Mouse (Mus musculus) erythroblast, embryonic 14.5 days (primary cell): ENCODE data around the gene Fos. TPM values are rescaled to one million over a fixed set of nuclear protein-coding genes. Genes with fewer than 3 reads are reported as not detected.

ENCODE experiments used
- H3K27me3 ChIP-seq: 2 replicates; pipeline ENCODE4 v1.6.1; 2012; ENCODE audit warnings: inconsistent platforms; ENCODE audit not compliant: control insufficient read depth
- H3K36me3 ChIP-seq: 2 replicates; pipeline ENCODE4 v1.6.1; 2012; ENCODE audit warnings: mild to moderate bottlenecking, inconsistent platforms; ENCODE audit not compliant: control insufficient read depth
- H3K4me1 ChIP-seq: 2 replicates; pipeline ENCODE4 v1.6.1; 2012; ENCODE audit warnings: inconsistent platforms; ENCODE audit not compliant: control insufficient read depth
- H3K4me3 ChIP-seq: replicated peaks from 2 replicates; pipeline ENCODE3; 2012; ENCODE audit warnings: moderate library complexity, mild to moderate bottlenecking, inconsistent platforms
- H3K9me3 ChIP-seq: 2 replicates; pipeline ENCODE4 v1.6.1; 2012; ENCODE audit warnings: low read length, inconsistent platforms, mixed read lengths; ENCODE audit not compliant: control insufficient read depth
- GATA1 ChIP-seq: IDR thresholded peaks from 2 replicates; pipeline ENCODE4 v1.6.1; 2012; ENCODE audit warnings: low read length, inconsistent platforms, mixed read lengths
- TAL1 ChIP-seq: IDR thresholded peaks from 3 replicates; pipeline ENCODE4 v1.6.1; 2012; ENCODE audit warnings: low read length, inconsistent platforms, mixed read lengths
- polyA plus RNA-seq: library from polyadenylated mRNA; stranded (reverse); fragments of >175 nt; gene quantifications from 2 replicates; pipeline ENCODE4 v1.2.3, GENCODE M21; 2012

Fos gene
- polyA plus RNA-seq, 1 experiment: 18.4 TPM

- Histone ChIP-seq H3K4me3 (no peak overlapping the region), H3K36me3 (no peaks in the 10 kb centered on the region), H3K27me3 (no peaks in the 10 kb centered on the region), H3K9me3 (no peaks in the 10 kb centered on the region), H3K4me1 (no peaks in the 10 kb centered on the region)
- TF ChIP-seq TAL1: no peak
- TF ChIP-seq GATA1: no peak
Measured at GRCm38 (mm10) chr12:85437172-85437876, 36.4 kb upstream of the Fos start.

GRCm38 (mm10) chr12:85443456-85443855 lies 30.2 kb upstream of the Fos start:
- TF ChIP-seq GATA1: no peak
- no peak for TF ChIP-seq TAL1
- H3K9me3 ChIP-seq: no peaks in the 10 kb centered on the region
- H3K27me3 ChIP-seq: peaks cover 30% of the 10 kb centered on the region
- H3K36me3 ChIP-seq: no peaks in the 10 kb centered on the region
- H3K4me3 ChIP-seq: no peak overlapping the region
- peaks cover 4% of the 10 kb centered on the region; the same call in 1 of the 2 replicates for H3K4me1 ChIP-seq

GRCm38 (mm10) chr12:85444646-85445045 lies 29.0 kb upstream of the Fos start:
- H3K27me3 ChIP-seq: peaks cover 30% of the 10 kb centered on the region
- H3K36me3 ChIP-seq: no peaks in the 10 kb centered on the region
- peaks cover 4% of the 10 kb centered on the region; the same call in 1 of the 2 replicates for H3K4me1 ChIP-seq
- H3K4me3 ChIP-seq: no peak overlapping the region
- TF ChIP-seq GATA1: no peak
- no peak for TF ChIP-seq TAL1
- no peaks in the 10 kb centered on the region for H3K9me3 ChIP-seq

GRCm38 (mm10) chr12:85447009-85447408 lies 26.7 kb upstream of the Fos start:
- H3K9me3 ChIP-seq: no peaks in the 10 kb centered on the region
- H3K4me1 ChIP-seq: peaks cover 8% of the 10 kb centered on the region
- no peaks in the 10 kb centered on the region for H3K36me3 ChIP-seq
- peaks cover 36% of the 10 kb centered on the region for H3K27me3 ChIP-seq
- H3K4me3 ChIP-seq: no peak overlapping the region
- TF ChIP-seq GATA1 (no peak), TAL1 (no peak)

GRCm38 (mm10) chr12:85447490-85447889 lies 26.2 kb upstream of the Fos start:
- Histone ChIP-seq H3K4me3 (no peak overlapping the region), H3K27me3 (peaks cover 39% of the 10 kb centered on the region), H3K36me3 (no peaks in the 10 kb centered on the region), H3K4me1 (peaks cover 12% of the 10 kb centered on the region), H3K9me3 (no peaks in the 10 kb centered on the region)
- TF ChIP-seq GATA1: no peak
- TF ChIP-seq TAL1: no peak

GRCm38 (mm10) chr12:85449478-85449877 lies 24.2 kb upstream of the Fos start:
- peaks cover 11% of the 10 kb centered on the region for H3K4me1 ChIP-seq
- no peaks in the 10 kb centered on the region for H3K36me3 ChIP-seq
- H3K4me3 ChIP-seq: no peak overlapping the region
- H3K27me3 ChIP-seq: peaks cover 44% of the 10 kb centered on the region
- TF ChIP-seq GATA1 (no peak), TAL1 (no peak)
- H3K9me3 ChIP-seq: no peaks in the 10 kb centered on the region

GRCm38 (mm10) chr12:85451693-85452491 lies 21.8 kb upstream of the Fos start:
- no peak overlapping the region for H3K4me3 ChIP-seq
- no peak for TF ChIP-seq GATA1
- no peak for TF ChIP-seq TAL1
- no peaks in the 10 kb centered on the region for H3K9me3 ChIP-seq
- H3K4me1 ChIP-seq: peaks cover 26% of the 10 kb centered on the region
- no peaks in the 10 kb centered on the region for H3K36me3 ChIP-seq
- peaks cover 35% of the 10 kb centered on the region for H3K27me3 ChIP-seq

GRCm38 (mm10) chr12:85455065-85456058 lies 18.3 kb upstream of the Fos start:
- Histone ChIP-seq H3K27me3 (peaks cover 38% of the 10 kb centered on the region), H3K4me3 (peak overlapping the region; percentile 67), H3K9me3 (no peaks in the 10 kb centered on the region), H3K36me3 (no peaks in the 10 kb centered on the region), H3K4me1 (peaks cover 26% of the 10 kb centered on the region)
- TF ChIP-seq GATA1 (no peak), TAL1 (no peak)
